ENCODE assay signal across 8 mouse cellular contexts in genomic region chr1:58031160-58031769, GRCm38 (mm10). TPM values are rescaled to one million over a fixed set of nuclear protein-coding genes. Genes with fewer than 3 reads are reported as not detected.
DNase-seq lines count a peak whose midpoint lies in the region; ATAC-seq and TF ChIP-seq lines count a peak whose summit lies in the region.

No protein-coding gene starts in this region.

- H3K27me3 ChIP-seq in E14TG2a.4 (ENCODE audit: insufficient read depth, low read length) = no peaks in the 10 kb centered on the region
- no peaks in the 10 kb centered on the region for H3K27me3 ChIP-seq in kidney, embryonic 15.5 days

- H3K9me3 ChIP-seq in E14TG2a.4 (ENCODE audit: low read length) = no peaks in the 10 kb centered on the region
- H3K9me3 ChIP-seq in kidney, embryonic 15.5 days (replicated peaks) = no peaks in the 10 kb centered on the region

- no peak overlapping the region for H3K9ac ChIP-seq in kidney, embryonic 15.5 days

- peaks cover 51% of the 10 kb centered on the region for H3K4me1 ChIP-seq in E14TG2a.4 (replicated peaks; ENCODE audit: low read depth, low read length)
- peaks cover 17% of the 10 kb centered on the region for H3K4me1 ChIP-seq in kidney, embryonic 15.5 days
- peaks cover 2% of the 10 kb centered on the region; the same call in 1 of the 2 replicates for H3K4me1 ChIP-seq in lung, adult 2 months (ENCODE audit: control insufficient read depth, insufficient read depth, low read length)

- H3K4me3 ChIP-seq in E14TG2a.4 (replicated peaks; ENCODE audit: low read length) = peak overlapping the region; percentile 66; the same call in 1 of the 2 replicates
- H3K4me3 ChIP-seq in kidney, embryonic 15.5 days (replicated peaks) = no peak overlapping the region
- H3K4me3 ChIP-seq in lung, adult 2 months (replicated peaks; ENCODE audit: extremely low read depth, low read depth, low read length) = peak overlapping the region; percentile 44

- peak; percentile 96 for TF ChIP-seq CTCF in E14TG2a.4 (conservative IDR thresholded peaks at IDR 0.05; ENCODE audit: low read length)
- peak; percentile 83 for TF ChIP-seq CTCF in lung, adult 2 months (IDR thresholded peaks at IDR 0.05; ENCODE audit: insufficient read depth, low read length)

- TF ChIP-seq POLR2A in lung, adult 2 months (IDR thresholded peaks at IDR 0.05; ENCODE audit: borderline replicate concordance, extremely low read depth, low read depth, low read length) = no peak

- peak; percentile 40 to 56 for DNase-seq in adrenal gland, adult 18-20 months (ENCODE audit: low spot score in 2 of 2)
- peak; percentile 89 for DNase-seq in embryo, embryonic 10 days (ENCODE audit: low spot score)
- peak; percentile 56 for DNase-seq in lung, adult 2 months
- DNase-seq in urinary bladder, postnatal 25 days (ENCODE audit: low spot score) = peak; percentile 42

- H3K36me3 ChIP-seq in E14TG2a.4 (ENCODE audit: insufficient read depth, low read length) = peaks cover 17% of the 10 kb centered on the region
- H3K36me3 ChIP-seq in kidney, embryonic 15.5 days = peaks cover 2% of the 10 kb centered on the region; the same call in 1 of the 2 replicates

- no peak overlapping the region for H3K27ac ChIP-seq in kidney, embryonic 15.5 days

- H3K4me2 ChIP-seq in kidney, embryonic 15.5 days = peak overlapping the region; percentile 64; the same call in 1 of the 2 replicates

- 66% methylated on average over 10 of the region's 10 CpGs for WGBS in kidney, embryonic 15.5 days
- 46% methylated on average over 10 of the region's 10 CpGs for WGBS in lung, adult 2 months

- peak; percentile 77 for ATAC-seq in granulocyte monocyte progenitor cell, adult 5-6 weeks (replicated peaks; ENCODE audit: poor library complexity, severe bottlenecking)
- peak; percentile 24 for ATAC-seq in kidney, embryonic 15.5 days (replicated peaks; ENCODE audit: low FRiP score)
- ATAC-seq in neutrophil, adult 5-6 weeks (ENCODE audit: extremely low read depth, insufficient number of reproducible peaks, low FRiP score, poor library complexity, severe bottlenecking) = peak; percentile 81

RNA-seq across cellular contexts. Expression of gene Aox1, which starts 1.5 kb away (rescaled TPM):
- 10 to 100 TPM; 54.0 to 59.3 TPM for total RNA-seq in adrenal gland, adult 18-20 months (2021)
- total RNA-seq in granulocyte monocyte progenitor cell, adult 5-6 weeks (2014; fragmentation: Nextera tagmentation) = not detected in 2 replicates
- total RNA-seq in granulocyte monocyte progenitor cell, adult 5-6 weeks (2017) = not detected in 2 replicates
- 0.30 and 0.32 TPM in 2 replicates for polyA plus RNA-seq in kidney, embryonic 15.5 days (2015; fragmentation: Nextera tagmentation; extraction: Ambion mirVana)
- 9.5 and 18.0 TPM in 2 replicates for polyA plus RNA-seq in lung, adult 2 months (2012; rRNA removed)
- total RNA-seq in neutrophil, adult 5-6 weeks (2017) = 0.23 TPM in 1 of 2 replicates, not detected in the other

RNA-seq across cellular contexts. Expression of gene Kctd18, which starts 12.5 kb away (rescaled TPM):
- total RNA-seq in adrenal gland, adult 18-20 months (2021) = 10 to 100 TPM; 10.4 to 13.7 TPM
- 16.9 and 25.4 TPM in 2 replicates for total RNA-seq in granulocyte monocyte progenitor cell, adult 5-6 weeks (2014; fragmentation: Nextera tagmentation)
- 22.6 and 32.1 TPM in 2 replicates for total RNA-seq in granulocyte monocyte progenitor cell, adult 5-6 weeks (2017)
- polyA plus RNA-seq in kidney, embryonic 15.5 days (2015; fragmentation: Nextera tagmentation; extraction: Ambion mirVana) = 15.8 and 16.6 TPM in 2 replicates
- 6.3 and 9.7 TPM in 2 replicates for polyA plus RNA-seq in lung, adult 2 months (2012; rRNA removed)
- total RNA-seq in neutrophil, adult 5-6 weeks (2017) = 56.4 and 68.8 TPM in 2 replicates

RNA-seq across cellular contexts. Expression of gene Sgo2a, which starts 35.5 kb away (rescaled TPM):
- total RNA-seq in adrenal gland, adult 18-20 months (2021) = under 1 TPM; 0.30 to 0.67 TPM
- total RNA-seq in granulocyte monocyte progenitor cell, adult 5-6 weeks (2014; fragmentation: Nextera tagmentation) = 10.1 and 24.3 TPM in 2 replicates
- total RNA-seq in granulocyte monocyte progenitor cell, adult 5-6 weeks (2017) = 41.7 and 52.0 TPM in 2 replicates
- polyA plus RNA-seq in kidney, embryonic 15.5 days (2015; fragmentation: Nextera tagmentation; extraction: Ambion mirVana) = 18.0 and 19.0 TPM in 2 replicates
- polyA plus RNA-seq in lung, adult 2 months (2012; rRNA removed) = 0.10 and 0.39 TPM in 2 replicates
- 0.93 and 0.98 TPM in 2 replicates for total RNA-seq in neutrophil, adult 5-6 weeks (2017)

Comparison
In these comparisons a context has a peak if more than half of its experiments do, and no peak if none do; other contexts are left out.
1. ATAC-seq: peak in every context shown above with its lines; median percentile 81 in neutrophil, adult 5-6 weeks; 77 in granulocyte monocyte progenitor cell, adult 5-6 weeks; 24 in kidney, embryonic 15.5 days.
2. RNA of gene Aox1, which starts 1.5 kb away (total RNA-seq): 54.0 to 59.3 TPM in adrenal gland, adult 18-20 months; 0.23 TPM in neutrophil, adult 5-6 weeks and not detected in granulocyte monocyte progenitor cell, adult 5-6 weeks; every median in the first group is over 10 times any median in the second.
3. Peak in every context shown above with its lines, with median percentiles within 50 percentile points of each other: DNase-seq.